In the genomic region with DNA sequence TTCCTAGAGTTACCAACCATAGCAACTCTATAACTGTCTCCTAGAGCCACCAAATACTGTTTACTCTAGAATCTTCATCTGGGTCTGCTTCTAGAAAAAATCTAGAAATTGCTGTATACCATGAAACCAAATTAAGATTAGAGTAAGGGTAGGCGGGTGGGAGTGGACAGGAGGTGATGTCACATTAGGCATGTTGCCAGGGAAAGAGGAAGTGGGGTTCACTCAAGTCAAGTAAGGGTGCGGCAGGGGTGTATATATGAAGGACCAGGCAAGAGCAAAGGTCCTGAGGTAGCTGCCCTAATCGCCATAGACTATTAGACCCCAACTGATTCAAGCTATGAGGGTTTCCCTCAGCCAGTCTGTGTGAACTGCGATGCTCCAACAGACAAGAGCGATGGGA, we compare ENCODE assay signal across 19 mouse cellular contexts.
A peak's percentile ranks its signal among the peaks of the same experiment; 100 is the strongest.
DNase-seq lines count a peak whose midpoint lies in the region; ATAC-seq and TF ChIP-seq lines count a peak whose summit lies in the region.
"Had no signal": no experiment of that assay in that cellular context is flagged by ENCODE, and none has a peak within 500 bp of the region (broad histone marks: within the 10 kb centered on the region; RNA-seq: fewer than 3 reads in every experiment).

No protein-coding gene starts in this region.

- no peak for TF ChIP-seq POLR2A in MEL (IDR thresholded peaks at IDR 0.05; ENCODE audit: control insufficient read depth in 1 of 2, insufficient read depth in 1 of 2, low read depth in 1 of 2, low read length in 2 of 2, poor library complexity in 1 of 2)

- WGBS in hindbrain, embryonic 13.5 days, result 91% methylated on average over 5 of the region's 5 CpGs

- H3K27me3 ChIP-seq in MEL (ENCODE audit: control insufficient read depth in 1 of 2, insufficient read depth in 2 of 2, low read length in 2 of 2), result no peaks in the 10 kb centered on the region
- H3K27me3 ChIP-seq in hindbrain, embryonic 13.5 days, result no peaks in the 10 kb centered on the region; the same call in 1 of the 2 replicates
- H3K27me3 ChIP-seq: CH12.LX, Patski had no signal

- H3K79me2 ChIP-seq in MEL (ENCODE audit: control insufficient read depth, insufficient read depth, low read length, poor library complexity), result no peaks in the 10 kb centered on the region

- no peaks in the 10 kb centered on the region for H3K36me3 ChIP-seq in MEL (ENCODE audit: control insufficient read depth in 1 of 2, insufficient read depth in 2 of 2, low read length in 2 of 2)
- no peaks in the 10 kb centered on the region for H3K36me3 ChIP-seq in hindbrain, embryonic 13.5 days
- H3K36me3 ChIP-seq: G1E had no signal

- ATAC-seq in hindbrain, embryonic 13.5 days (ENCODE audit: low FRiP score), result no peak
- ATAC-seq: activated CD4-positive, CD25-positive, alpha-beta regulatory T cell, adult 4 months; CD4-positive, CD25-positive, alpha-beta regulatory T cell, adult 4 months; Patski had no signal

- H3K27ac ChIP-seq in MEL (ENCODE audit: control insufficient read depth, low read depth, low read length), result no peak overlapping the region
- no peak overlapping the region for H3K27ac ChIP-seq in hindbrain, embryonic 13.5 days

- no peak overlapping the region for H3K4me2 ChIP-seq in hindbrain, embryonic 13.5 days

- 0 out of 4 replicates have a peak, but pooled peaks of 1 of the 2 experiments have one; percentile 20 for TF ChIP-seq EP300 in MEL (IDR thresholded peaks at IDR 0.05; ENCODE audit: low read depth in 1 of 2, low read length in 2 of 2)

- no peak overlapping the region for H3K9ac ChIP-seq in MEL (ENCODE audit: control insufficient read depth, low read depth, low read length, poor library complexity, severe bottlenecking)
- no peak overlapping the region for H3K9ac ChIP-seq in hindbrain, embryonic 13.5 days

- no peak for TF ChIP-seq CTCF in MEL (IDR thresholded peaks at IDR 0.05 in 2 of 3, conservative IDR thresholded peaks at IDR 0.05 in 1 of 3; ENCODE audit: control insufficient read depth in 1 of 3, insufficient read depth in 1 of 3, low read depth in 2 of 3, low read length in 3 of 3, poor library complexity in 1 of 3, severe bottlenecking in 1 of 3)

- H3K4me1 ChIP-seq in MEL (ENCODE audit: control insufficient read depth in 1 of 2, insufficient read depth in 2 of 2, low read length in 2 of 2), result 0 out of 4 replicates have a peak, but pooled peaks cover 0 to 4% of the 10 kb centered on the region in 2 experiments
- peaks cover 30% of the 10 kb centered on the region for H3K4me1 ChIP-seq in hindbrain, embryonic 13.5 days (replicated peaks)

- TF ChIP-seq RAD21 in MEL (IDR thresholded peaks at IDR 0.05; ENCODE audit: low read depth, low read length), result no peak

- no peak overlapping the region for H3K4me3 ChIP-seq in MEL (ENCODE audit: control insufficient read depth in 1 of 2, insufficient read depth in 1 of 2, low read depth in 2 of 2, low read length in 2 of 2)
- H3K4me3 ChIP-seq in hindbrain, embryonic 13.5 days, result no peak overlapping the region

- H3K9me3 ChIP-seq in MEL (replicated peaks; ENCODE audit: insufficient read depth, low read length), result no peaks in the 10 kb centered on the region
- no peaks in the 10 kb centered on the region for H3K9me3 ChIP-seq in hindbrain, embryonic 13.5 days
- H3K9me3 ChIP-seq: G1E had no signal

- peak; percentile 55 for DNase-seq in MEL (ENCODE audit: low read depth, low spot score)
- DNase-seq: adrenal gland, adult 2 months; adrenal gland, adult 8-10 months; adrenal gland, postnatal 10 days; adrenal gland, postnatal 14 days; adrenal gland, postnatal 25 days; adrenal gland, postnatal 36 days; B cell, adult 2 months; cerebellum, adult 11 months; cerebellum, adult 11-12 months; cerebellum, adult 18-20 months; cerebellum, adult 2 months; cerebellum, adult 8-10 months had no signal

TF ChIP-seq in MEL, 35 proteins besides CTCF, POLR2A, EP300 and RAD21:
- TF ChIP-seq TAL1 (IDR thresholded peaks at IDR 0.05; ENCODE audit: low read length) (no peak), MAZ (IDR thresholded peaks at IDR 0.05; ENCODE audit: low read depth, low read length) (no peak), ELF1 (IDR thresholded peaks at IDR 0.05; ENCODE audit: low read depth, low read length) (peak; percentile 65), ZNF384 (IDR thresholded peaks at IDR 0.05; ENCODE audit: low read depth, low read length) (no peak), GABPA (IDR thresholded peaks at IDR 0.05; ENCODE audit: low read depth, low read length) (no peak), ETS1 (IDR thresholded peaks at IDR 0.05; ENCODE audit: low read depth, low read length) (0 out of 2 replicates have a peak, but pooled peaks have one; percentile 12)
